Mouse (Mus musculus): ENCODE data around the gene Gm20683. TPM values are rescaled to one million over a fixed set of nuclear protein-coding genes. Genes with fewer than 3 reads are reported as not detected.
A peak's percentile ranks its signal among the peaks of the same experiment; 100 is the strongest.

Gm20683 gene
- polyA plus RNA-seq, 1 experiment from 2014 or later = 2.5 TPM

DNA sequence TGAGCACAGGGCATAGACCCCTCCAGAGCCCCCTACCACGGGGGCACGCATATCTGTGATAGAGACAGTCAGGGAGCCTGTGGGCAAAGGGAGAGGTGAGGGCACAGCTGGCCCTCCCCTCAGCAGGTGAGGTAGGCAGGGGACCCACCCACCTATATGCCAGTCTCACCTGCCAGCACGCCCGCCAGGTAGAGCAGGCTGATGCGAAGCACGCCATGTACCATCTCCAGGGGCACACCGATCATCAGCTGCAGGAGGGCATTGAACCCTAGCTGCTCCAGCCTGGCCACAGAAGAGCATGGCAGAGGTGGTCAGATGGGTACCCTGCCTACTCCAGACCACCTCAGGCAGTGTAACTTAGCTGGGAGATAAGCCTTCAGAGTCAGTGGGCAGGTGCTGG is 6.3 kb downstream of the Gm20683 start:
- 91% methylated on average over 7 of the region's 7 CpGs for WGBS
- H3K27me3 ChIP-seq = no peaks in the 10 kb centered on the region
- no peak for ATAC-seq (ENCODE audit: low FRiP score)
- no peak overlapping the region for H3K9ac ChIP-seq
- H3K36me3 ChIP-seq (replicated peaks) = peaks cover 52% of the 10 kb centered on the region
- no peaks in the 10 kb centered on the region for H3K9me3 ChIP-seq
- 0 out of 2 replicates have a peak overlapping the region, but pooled peaks have one; percentile 84 for H3K4me2 ChIP-seq
- H3K27ac ChIP-seq = no peak overlapping the region
- peaks cover 71% of the 10 kb centered on the region for H3K4me1 ChIP-seq
- no peak overlapping the region for H3K4me3 ChIP-seq (replicated peaks)

DNA sequence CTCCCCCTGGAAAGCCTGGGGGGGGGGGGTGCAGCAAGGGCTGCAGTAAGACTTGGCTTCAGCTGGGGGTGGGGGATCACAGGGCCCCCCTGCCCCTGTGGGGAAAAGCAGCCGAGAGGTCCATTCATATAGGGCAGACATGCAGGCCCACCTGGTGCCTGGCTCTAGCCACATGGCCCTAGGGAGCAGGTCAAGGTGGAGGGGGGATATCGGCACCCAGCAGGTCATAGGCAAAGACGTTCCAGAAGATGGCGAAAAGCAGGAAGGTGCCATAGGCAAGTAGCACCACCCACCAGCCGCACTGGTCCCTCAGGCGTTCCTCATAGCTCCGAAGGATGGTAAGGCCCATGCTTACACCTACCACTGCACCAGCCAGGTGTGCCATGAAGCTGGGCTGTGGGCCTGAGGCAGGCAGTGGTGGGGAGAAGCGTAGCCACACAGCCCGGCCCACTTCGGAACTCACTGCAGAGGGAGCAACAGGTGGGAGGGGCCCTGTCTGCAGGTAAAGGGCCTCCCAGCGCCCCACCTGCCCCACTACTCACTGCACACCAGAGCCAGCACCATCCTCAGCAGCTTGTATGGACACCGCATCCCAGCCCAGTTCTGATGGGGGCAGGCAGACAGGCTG is 6.9 kb downstream of the Gm20683 start:
- Histone ChIP-seq H3K4me3 (replicated peaks) (peak overlapping the region; percentile 83), H3K27ac (no peak overlapping the region), H3K36me3 (replicated peaks) (peaks cover 52% of the 10 kb centered on the region), H3K4me2 (peak overlapping the region; percentile 84), H3K9ac (peak overlapping the region; percentile 71), H3K4me1 (peaks cover 77% of the 10 kb centered on the region), H3K9me3 (no peaks in the 10 kb centered on the region), H3K27me3 (no peaks in the 10 kb centered on the region)
- WGBS = 85% methylated on average over 12 of the region's 12 CpGs
- ATAC-seq (ENCODE audit: low FRiP score) = no peak

DNA sequence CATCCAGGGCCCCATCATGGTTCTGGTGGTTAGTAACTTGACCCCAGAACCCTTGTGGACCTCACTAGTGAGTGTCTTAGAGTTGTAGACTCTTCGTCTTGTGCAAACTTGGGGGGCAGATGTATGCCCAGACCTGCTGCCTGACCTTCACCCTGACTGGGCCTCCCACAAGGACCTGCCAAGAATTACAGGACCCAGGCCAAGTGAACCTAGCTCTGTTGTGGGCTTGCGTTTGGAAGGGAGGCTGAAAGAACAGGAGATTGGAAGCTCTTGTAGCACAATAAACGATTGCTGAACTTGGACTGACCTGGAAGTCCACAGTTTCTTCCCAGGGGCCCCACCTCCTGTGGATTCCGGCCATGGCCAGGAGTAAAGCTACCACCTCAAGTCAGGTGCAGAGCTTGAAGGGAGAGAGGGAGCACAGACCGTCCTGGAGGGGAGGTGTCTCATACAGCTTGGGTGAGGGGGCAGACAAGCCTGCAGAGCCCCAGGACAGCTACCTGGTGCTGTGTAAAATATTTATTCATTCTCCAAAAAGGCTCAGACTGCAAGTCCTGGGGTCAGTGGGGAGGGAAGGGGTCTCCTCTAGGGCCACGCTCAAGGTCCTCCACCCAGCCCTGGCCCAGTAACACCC is 7.5 kb downstream of the Gm20683 start:
- H3K27ac ChIP-seq = peak overlapping the region; percentile 93; the same call in 1 of the 2 replicates
- no peaks in the 10 kb centered on the region for H3K9me3 ChIP-seq
- peak overlapping the region; percentile 83 for H3K4me3 ChIP-seq (replicated peaks)
- no peaks in the 10 kb centered on the region for H3K27me3 ChIP-seq
- peak overlapping the region; percentile 84 for H3K4me2 ChIP-seq
- no peak for ATAC-seq (ENCODE audit: low FRiP score)
- WGBS = 61% methylated on average over 6 of the region's 6 CpGs
- peaks cover 83% of the 10 kb centered on the region for H3K4me1 ChIP-seq
- peak overlapping the region; percentile 71 for H3K9ac ChIP-seq
- H3K36me3 ChIP-seq (replicated peaks) = peaks cover 47% of the 10 kb centered on the region

DNA sequence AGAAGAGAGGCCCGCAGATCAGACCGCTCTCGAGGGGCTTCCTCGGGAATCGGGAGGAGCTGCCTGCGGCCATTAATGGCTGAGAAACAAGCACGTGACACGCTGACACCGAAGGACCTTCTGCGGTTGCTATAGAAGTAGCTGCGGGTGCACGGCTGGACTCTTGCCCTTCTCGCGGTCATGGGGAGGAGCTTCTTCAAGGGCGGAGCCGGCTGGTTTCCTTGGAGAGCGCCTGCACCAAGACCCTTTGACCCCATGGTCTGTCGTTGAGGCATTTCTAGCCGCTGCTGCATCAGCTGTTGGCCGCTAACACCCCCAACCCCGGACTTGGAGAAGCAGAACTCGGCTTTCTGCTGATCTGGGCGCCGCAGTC is 8.3 kb downstream of the Gm20683 start, which contains the start of gene Stub1:
Gene Stub1, minus strand, starts transcription at position 114 of the 373 bp plus-strand sequence.
- H3K27me3 ChIP-seq = no peaks in the 10 kb centered on the region
- peak within 1 kb of the TSS; percentile 91 for H3K9ac ChIP-seq
- H3K4me2 ChIP-seq = peak within 1 kb of the TSS; percentile 84
- 0% methylated on average over 24 of the region's 24 CpGs for WGBS
- peaks cover 85% of the 10 kb centered on the region for H3K4me1 ChIP-seq
- no peaks in the 10 kb centered on the region for H3K9me3 ChIP-seq
- H3K36me3 ChIP-seq (replicated peaks) = peaks cover 41% of the 10 kb centered on the region
- peak within 1 kb of the TSS; percentile 93 for H3K27ac ChIP-seq
- H3K4me3 ChIP-seq (replicated peaks) = peak within 1 kb of the TSS; percentile 83
- ATAC-seq (ENCODE audit: low FRiP score) = peak; percentile 57

DNA sequence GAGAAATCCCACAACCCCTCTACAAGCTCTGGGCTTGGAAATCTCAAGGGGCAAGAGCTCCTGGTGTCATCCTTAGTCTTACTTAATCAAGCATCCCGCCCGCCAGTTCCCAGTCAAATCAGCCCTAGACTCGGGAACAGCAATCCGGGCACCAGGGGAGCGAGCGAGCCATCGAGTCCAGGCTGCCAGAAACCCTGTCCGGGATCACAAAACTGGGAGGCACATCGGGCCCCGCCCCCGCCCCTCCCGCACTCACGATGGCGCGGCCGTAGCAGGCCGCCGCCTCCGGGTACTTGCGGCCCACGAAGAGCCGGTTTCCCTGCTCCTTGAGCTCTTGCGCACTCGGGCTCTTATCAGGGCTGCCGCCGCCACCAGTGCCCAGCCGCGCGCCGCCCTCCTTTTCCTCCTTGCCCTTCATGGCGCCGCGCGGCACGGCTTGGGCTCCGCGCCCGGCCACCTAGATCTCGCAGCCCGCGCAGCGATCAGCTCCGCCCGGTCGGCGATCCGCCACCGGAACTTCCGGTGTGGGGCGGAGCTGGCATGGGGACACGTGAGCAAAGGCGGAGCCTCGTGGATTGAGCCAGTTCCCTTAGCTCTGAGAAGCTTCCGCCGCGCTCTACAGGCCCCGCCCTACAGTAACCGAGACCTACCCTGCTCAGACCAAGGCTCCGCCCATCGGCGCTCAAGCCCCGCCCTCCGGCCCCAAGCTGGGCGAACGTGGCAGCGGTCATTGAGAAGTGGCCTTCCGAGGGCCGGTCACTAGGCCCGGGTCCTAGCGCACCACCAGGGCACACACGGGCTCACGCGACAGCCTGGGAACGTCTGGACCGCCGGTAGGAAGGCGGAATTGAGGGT is 8.9 kb downstream of the Gm20683 start:
- Histone ChIP-seq H3K4me1 (peaks cover 85% of the 10 kb centered on the region), H3K36me3 (replicated peaks) (peaks cover 37% of the 10 kb centered on the region), H3K27me3 (no peaks in the 10 kb centered on the region), H3K9ac (peak overlapping the region; percentile 91), H3K27ac (peak overlapping the region; percentile 93), H3K9me3 (no peaks in the 10 kb centered on the region), H3K4me3 (replicated peaks) (peak overlapping the region; percentile 83), H3K4me2 (peak overlapping the region; percentile 84)
- WGBS = under 1% methylated on average over 69 of the region's 77 CpGs
- ATAC-seq (ENCODE audit: low FRiP score) = peak; percentile 90

DNA sequence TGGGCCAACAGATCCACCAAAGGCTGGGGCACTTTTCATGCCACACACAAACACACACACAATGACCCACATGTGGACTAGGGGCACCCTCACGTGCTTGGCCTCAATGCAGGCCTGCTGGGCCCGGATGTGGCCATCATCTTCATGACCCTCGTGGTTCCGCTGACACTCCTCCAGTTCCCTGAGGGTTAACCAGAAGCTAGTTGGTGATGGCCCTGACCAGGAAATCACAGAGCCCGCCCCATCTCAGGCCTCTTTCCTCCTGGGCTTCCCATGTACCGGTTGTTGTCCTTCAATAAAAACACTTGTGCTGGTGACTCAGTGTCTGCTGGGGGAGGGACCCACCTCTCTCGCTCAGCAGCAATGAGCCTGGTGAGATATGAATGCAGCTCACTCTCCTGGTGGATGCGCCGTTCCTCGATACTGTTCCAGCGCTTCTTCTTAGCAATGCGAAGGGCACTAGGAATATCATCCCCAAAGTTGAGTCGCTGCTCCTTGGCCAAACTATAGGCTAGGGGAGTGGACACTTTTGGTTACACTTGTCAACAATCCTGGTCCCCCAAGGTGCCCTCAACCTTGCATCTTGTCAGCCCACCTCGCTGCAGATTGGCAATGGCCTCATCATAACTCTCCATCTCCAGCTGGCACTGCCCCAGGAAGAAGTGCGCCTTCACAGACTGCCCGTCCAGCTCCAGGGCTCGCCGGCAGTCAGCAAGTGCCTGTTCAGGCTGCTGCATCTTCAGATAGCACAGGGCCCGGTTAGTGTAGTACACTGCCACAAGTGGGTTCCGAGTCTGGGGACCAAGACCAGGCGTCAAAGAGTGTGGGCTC is 9.9 kb downstream of the Gm20683 start:
- no peak for ATAC-seq (ENCODE audit: low FRiP score)
- H3K27me3 ChIP-seq = no peaks in the 10 kb centered on the region
- no peaks in the 10 kb centered on the region for H3K9me3 ChIP-seq
- peaks cover 45% of the 10 kb centered on the region for H3K36me3 ChIP-seq (replicated peaks)
- peak overlapping the region; percentile 84 for H3K4me2 ChIP-seq
- WGBS = 70% methylated on average over 21 of the region's 21 CpGs
- peaks cover 82% of the 10 kb centered on the region for H3K4me1 ChIP-seq
- H3K4me3 ChIP-seq (replicated peaks) = peak overlapping the region; percentile 83
- peak overlapping the region; percentile 93; the same call in 1 of the 2 replicates for H3K27ac ChIP-seq
- H3K9ac ChIP-seq = peak overlapping the region; percentile 91

DNA sequence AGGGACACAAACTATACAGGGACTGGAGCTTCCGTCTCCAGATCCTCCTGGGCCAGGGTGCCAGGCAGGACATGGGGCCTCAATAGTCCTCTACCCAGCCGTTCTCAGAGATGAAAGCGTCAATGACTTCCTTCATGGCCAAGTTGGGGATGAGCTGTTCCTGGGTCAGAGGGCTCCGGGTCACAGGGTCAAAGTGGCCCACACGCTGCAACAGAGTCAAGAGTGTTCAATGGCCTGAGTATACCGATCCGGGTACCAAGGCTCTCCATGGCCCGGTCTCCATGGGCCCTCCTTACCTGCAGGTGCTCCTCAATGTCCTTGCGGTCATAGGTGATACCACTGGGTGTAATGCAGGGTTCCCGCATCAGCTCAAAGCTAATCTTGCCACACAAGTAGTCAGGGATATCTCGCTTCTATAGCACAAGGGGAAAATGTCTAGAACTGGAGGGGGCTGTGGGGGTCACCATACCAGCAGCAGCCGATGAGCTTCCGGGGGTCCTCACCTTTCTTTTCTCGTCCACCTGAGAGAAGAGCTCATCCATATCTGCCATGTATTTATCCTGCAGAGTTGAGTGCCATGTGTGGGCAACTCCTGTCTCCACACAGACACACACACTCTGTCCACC is 10.6 kb downstream of the Gm20683 start:
- H3K27ac ChIP-seq = no peak overlapping the region
- no peak overlapping the region for H3K9ac ChIP-seq
- 88% methylated on average over 14 of the region's 14 CpGs for WGBS
- H3K4me2 ChIP-seq = peak overlapping the region; percentile 84
- H3K27me3 ChIP-seq = no peaks in the 10 kb centered on the region
- H3K9me3 ChIP-seq = no peaks in the 10 kb centered on the region
- H3K4me1 ChIP-seq = peaks cover 80% of the 10 kb centered on the region
- no peak for ATAC-seq (ENCODE audit: low FRiP score)
- peaks cover 53% of the 10 kb centered on the region for H3K36me3 ChIP-seq (replicated peaks)
- peak overlapping the region; percentile 83 for H3K4me3 ChIP-seq (replicated peaks)

DNA sequence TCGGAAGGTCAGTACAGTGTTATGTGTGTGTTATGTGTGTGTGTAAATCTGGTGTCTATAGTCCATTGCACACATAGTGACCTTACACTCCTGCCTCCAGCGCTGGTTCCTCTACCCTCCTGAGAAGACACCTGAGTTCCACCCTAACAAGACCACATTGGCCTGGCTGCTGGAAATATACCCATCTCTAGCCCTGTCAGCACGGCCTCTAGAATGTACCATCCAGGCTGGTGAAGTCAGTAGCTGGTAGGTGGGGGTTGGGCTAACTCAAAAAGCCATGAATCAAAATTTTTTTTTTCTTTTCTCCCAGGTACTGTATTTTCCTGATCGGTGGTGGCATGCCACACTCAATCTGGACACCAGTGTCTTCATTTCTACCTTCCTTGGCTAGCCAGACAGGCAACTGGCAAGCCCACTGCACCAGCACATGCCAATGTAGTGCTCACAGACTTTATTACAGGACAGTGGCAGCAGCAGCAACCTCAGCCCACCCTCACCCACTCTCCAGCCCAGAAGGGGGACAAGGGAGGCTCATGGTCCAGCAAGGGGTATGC is 11.3 kb downstream of the Gm20683 start:
- H3K9ac ChIP-seq = peak overlapping the region; percentile 85; the same call in 1 of the 2 replicates
- peak overlapping the region; percentile 84 for H3K4me2 ChIP-seq

DNA sequence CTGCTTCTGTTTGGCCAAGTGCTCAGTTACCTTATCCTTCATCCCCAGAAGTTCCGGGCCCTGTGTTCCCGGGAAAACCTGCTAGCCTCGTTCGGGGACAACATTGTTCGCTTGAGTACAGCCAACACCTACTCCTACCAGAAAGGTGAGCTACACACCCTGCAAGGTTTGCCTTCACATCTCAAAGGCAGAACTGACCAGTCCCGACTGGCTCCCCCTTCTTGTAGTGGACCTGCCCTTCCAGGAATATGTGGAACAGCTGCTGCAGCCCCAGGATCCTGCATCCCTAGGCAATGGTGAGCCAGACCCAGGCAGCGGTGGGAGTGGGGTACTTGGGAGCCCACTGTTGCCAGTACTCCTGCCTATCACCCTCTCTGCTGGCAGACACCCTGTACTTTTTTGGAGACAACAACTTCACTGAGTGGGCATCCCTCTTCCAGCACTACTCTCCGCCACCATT is 12.0 kb downstream of the Gm20683 start:
- no peak for ATAC-seq (ENCODE audit: low FRiP score)
- Histone ChIP-seq H3K4me3 (replicated peaks) (peak overlapping the region; percentile 63), H3K4me2 (peak overlapping the region; percentile 79), H3K27ac (peak overlapping the region; percentile 93), H3K27me3 (no peaks in the 10 kb centered on the region), H3K9ac (peak overlapping the region; percentile 85), H3K9me3 (no peaks in the 10 kb centered on the region), H3K4me1 (peaks cover 80% of the 10 kb centered on the region), H3K36me3 (replicated peaks) (peaks cover 48% of the 10 kb centered on the region)
- 45% methylated on average over 8 of the region's 8 CpGs for WGBS

More for the DNA sequence above, 11.3 kb downstream of the Gm20683 start:
- Histone ChIP-seq H3K27me3 (no peaks in the 10 kb centered on the region), H3K9me3 (no peaks in the 10 kb centered on the region), H3K36me3 (replicated peaks) (peaks cover 55% of the 10 kb centered on the region), H3K4me3 (replicated peaks) (peak overlapping the region; percentile 63), H3K27ac (no peak overlapping the region), H3K4me1 (peaks cover 80% of the 10 kb centered on the region)
- ATAC-seq (ENCODE audit: low FRiP score) = no peak
- 83% methylated on average over 4 of the region's 4 CpGs for WGBS

DNA sequence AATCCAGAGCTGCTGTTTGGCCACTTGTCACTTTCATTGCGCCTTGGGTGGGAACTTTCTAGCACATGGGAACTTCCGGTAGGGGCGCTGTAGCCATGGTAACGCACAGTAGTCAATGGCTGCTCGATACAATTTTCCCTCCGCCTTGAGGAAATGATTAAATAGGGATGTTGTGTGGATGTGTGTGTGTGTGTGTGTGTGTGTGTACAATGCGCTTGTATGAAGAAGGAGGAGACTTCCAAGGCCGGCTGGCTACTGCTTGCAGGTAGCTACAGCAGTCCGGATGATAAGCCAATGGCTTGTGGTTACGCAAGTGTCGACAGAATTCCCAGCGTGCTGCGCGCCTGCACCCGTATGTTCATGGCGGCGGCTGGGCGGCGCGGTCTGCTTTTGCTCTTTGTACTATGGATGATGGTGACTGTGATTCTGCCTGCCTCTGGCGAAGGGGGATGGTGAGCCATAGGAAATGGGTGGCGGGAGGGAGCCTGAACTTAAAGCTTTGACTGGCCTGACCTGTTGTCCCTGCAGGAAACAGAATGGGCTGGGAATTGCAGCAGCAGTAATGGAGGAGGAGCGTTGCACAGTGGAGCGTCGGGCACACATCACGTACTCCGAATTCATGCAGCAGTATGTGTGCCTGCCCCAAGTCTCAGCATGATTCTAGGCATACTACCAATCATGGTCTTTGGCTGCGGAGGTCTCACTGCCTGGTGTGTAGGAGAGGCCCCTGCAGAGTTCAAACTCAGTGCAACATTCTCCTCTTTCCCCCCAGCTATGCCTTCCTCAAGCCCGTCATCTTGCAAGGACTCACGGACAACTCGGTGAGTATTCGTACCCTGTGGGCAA is 12.6 kb downstream of the Gm20683 start, which contains the start of gene Jmjd8:
Gene Jmjd8, plus strand, starts transcription at position 156 of the 846 bp plus-strand sequence.
- WGBS = 2% methylated on average over 32 of the region's 32 CpGs
- Histone ChIP-seq H3K9me3 (no peaks in the 10 kb centered on the region), H3K9ac (peak within 1 kb of the TSS; percentile 85), H3K4me1 (peaks cover 80% of the 10 kb centered on the region), H3K27me3 (no peaks in the 10 kb centered on the region), H3K4me2 (peak within 1 kb of the TSS; percentile 79), H3K27ac (peak within 1 kb of the TSS; percentile 93), H3K36me3 (replicated peaks) (peaks cover 47% of the 10 kb centered on the region), H3K4me3 (replicated peaks) (peak within 1 kb of the TSS; percentile 63)
- ATAC-seq (ENCODE audit: low FRiP score) = peak; percentile 48
